Mouse (Mus musculus): Measurements from ENCODE around the gene Spesp1.

The Spesp1 gene

DNA sequence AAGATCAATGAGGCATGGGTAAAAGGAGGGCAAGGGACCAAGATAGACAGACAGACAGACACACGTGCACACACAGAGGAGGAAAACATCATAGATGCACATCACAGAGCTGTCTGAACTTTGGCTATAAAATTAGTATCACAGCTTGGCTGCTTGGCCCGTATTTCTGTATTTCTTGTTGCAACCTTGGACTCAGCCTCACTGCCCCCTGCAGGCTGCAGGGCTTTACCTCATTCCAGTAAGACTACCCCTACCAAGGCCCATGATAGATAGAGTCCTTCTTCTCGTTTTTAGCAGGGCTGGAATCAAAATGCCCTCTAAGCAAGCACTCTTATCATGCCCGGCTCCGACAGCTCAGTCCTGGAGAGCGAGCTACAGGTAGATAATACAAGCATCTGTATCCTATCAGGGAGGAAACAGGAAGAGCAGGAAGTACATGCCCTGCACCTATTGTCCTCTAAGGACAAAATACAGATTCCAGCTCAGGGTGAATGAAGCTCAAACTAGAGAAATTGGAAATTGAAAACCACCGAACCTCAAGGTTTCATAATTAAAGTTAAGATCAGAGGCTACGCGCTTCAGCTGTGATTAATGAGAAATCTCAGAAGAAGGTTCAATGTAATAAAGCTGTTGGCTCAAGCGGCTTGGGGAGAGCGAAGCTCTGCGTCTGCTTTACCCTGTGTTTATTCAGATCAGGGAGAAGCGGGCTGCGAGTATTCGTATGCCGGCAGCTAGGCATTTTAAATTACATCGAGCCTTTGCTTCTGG is 36.2 kb downstream of the Spesp1 start:
- no peak for DNase-seq (ENCODE audit: low spot score)

DNA sequence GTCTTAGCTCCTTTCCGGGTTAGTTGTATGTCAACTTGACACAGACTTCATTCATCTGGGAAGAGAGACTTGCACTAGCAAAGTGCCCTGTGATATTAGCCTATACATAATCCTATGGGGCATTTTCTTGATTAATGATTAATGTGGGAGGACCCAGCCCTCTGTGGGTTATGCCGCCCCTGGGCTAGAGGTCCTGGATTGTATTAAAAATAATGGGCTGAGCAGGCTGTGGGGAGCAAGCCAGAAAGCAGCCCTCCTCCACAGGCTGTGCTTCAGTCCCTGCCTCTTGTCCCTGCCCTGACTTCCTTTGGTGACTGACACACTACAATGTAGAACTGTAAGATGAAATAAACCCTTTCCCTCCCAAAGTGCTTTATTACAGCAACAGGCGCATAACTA is 37.4 kb downstream of the Spesp1 start:
- DNase-seq (ENCODE audit: low spot score): no peak

DNA sequence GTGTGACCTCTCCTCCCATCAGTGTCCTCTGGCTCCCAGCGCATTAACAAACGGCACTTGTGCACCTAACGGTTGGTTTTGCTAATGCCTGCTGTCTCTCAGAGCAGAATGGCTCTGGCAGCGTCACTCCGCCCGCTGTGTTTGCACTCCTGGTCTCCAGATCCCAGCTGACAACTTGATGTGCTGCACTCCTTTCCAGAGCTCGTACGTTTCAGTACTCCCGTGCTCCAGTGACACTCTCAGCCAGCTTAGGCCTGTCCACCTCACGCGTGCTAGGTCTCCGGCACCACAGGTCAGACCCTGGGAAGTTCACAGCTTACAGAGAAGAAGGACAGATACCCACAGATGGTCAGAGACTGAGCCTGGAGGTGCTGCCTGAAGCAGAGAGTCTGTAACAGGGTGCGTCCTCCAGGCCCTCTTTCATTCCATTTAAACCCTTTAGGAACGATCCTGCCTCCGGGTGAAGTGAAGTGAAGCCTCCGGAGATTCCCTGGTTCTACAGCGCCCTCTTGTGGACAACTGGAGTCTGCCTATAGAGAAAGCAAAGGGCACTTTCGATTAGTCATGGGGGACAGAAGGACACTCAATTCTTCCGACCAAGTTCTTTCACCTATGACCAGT is 37.9 kb downstream of the Spesp1 start:
- DNase-seq (ENCODE audit: low spot score): peak; percentile 45

DNA sequence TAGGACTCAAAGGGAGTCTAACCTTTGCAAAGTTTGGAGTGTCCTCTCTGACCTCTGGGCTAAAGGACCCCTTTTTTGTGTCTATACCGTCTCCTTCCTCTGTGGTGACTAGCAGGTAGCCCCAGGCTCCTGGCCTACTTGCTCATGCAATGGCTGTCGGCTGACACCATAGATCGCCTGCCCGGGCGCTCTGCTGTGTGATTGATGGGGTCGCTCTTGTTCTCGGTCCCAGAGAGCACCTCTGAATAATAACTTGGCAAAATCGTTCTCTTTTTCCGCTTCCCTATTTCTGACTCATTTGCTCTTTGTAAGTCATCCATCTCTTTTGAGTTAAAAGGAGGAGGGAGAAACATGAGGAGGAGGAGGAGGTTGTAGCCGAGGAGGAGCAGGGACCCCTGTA is 42.0 kb downstream of the Spesp1 start:
- no peak for DNase-seq (ENCODE audit: low spot score)

DNA sequence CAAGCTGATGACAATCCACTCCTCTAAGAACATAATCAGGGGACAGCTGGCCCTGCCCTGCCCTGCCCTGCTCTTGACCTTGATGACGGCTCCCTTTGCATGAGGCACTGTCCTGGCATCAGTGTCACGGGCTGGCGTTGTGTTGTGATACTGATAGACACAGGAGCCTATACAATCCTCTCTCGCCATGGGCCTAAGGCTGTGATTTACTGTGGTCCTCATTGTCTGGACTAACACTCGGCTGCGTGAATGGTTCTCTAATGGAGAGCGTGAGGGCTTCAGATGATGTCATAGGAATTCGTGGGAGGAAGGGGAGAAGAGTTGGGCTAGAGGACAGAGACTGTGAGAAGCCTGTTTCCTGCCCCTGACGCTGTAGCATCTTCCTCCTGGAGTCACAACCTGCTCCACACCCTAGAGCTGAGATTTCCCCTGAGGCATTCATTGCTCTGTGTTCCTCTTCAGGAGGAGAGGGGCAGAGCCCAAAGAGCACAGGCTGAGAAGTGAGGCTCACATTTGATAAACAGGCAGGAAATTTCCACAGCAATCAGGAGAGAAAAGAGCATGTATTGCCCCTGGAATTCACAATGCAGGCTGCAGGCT is 44.5 kb downstream of the Spesp1 start:
- no peak for DNase-seq (ENCODE audit: low spot score)

DNA sequence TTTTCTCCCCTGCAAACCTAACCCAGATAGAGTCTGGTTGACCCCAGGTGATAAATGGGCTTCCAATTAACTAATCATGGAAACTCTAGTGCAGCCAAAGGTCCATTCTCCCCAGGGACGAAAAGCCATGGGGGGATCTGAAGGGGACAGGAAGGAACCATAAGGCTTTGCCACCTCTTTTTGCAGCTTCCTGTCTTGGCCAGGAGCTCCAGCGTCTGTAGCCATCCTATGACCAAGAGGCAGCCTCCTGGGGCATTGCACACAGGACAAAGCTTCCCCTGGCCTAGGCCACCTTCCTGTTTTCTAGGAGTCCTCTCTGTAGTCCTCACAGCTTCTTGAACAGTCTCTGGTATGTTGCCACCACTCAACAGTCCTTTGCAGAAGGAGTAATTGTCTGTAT is 46.5 kb downstream of the Spesp1 start:
- no peak for DNase-seq (ENCODE audit: low spot score)

DNA sequence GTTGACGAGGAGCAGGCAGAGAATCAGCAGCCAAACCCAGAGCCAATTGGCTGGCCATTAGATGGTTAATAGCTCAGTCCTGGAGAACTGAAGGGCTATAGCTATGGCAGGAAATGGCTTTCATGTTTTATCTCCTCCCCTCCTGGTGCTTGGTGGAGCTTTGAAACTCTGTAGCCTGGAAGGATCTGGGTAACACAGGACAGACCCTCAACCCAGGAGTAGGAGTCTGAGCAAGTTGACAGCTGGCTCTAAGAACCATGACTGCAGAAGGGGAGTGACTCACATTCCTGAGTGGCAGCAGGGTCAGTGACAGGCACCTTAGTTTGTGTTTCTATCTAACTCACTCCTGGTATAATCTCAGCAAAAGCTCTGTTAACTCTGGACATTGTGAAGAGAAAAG is 49.4 kb downstream of the Spesp1 start:
- no peak for DNase-seq (ENCODE audit: low spot score)

DNA sequence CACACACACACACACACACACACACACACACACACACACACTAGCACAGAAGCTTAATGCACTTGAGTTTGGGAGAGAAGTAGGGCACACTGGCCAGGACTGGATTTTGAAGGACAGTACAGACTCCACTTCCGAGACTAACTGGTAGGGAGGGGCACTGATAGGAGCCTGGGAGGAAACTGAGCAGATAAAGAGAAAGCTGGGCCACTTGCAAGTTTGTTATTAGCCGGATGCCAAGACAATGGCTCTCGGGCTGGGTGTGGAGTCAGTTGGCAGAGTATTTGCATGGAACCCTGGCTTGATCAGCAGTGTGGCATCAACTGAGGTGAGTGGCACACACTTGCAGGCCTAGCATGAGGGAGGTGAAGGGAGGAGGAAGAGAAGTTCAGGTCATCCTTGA is 51.0 kb downstream of the Spesp1 start:
- no peak for DNase-seq (ENCODE audit: low spot score)

DNA sequence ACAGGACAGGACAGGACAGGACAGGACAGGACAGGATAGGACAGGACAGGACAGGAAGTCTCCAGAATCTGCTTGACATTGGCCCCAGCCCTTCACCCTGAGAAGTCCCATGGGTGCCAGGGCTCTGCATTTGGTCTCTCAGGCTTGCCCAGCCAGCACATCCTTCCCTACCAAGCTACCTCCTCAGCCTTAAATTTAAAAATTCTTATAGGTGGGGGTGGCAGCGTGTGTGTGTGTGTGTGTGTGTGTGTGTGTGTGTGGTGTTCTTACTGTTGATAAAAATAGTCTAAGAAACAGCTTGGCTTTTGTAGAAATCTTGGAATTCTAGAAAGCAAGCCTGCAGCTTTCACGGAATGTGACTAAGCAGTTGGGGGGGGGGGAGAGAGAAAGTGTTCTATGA is 52.0 kb downstream of the Spesp1 start:
- DNase-seq (ENCODE audit: low spot score): no peak

DNA sequence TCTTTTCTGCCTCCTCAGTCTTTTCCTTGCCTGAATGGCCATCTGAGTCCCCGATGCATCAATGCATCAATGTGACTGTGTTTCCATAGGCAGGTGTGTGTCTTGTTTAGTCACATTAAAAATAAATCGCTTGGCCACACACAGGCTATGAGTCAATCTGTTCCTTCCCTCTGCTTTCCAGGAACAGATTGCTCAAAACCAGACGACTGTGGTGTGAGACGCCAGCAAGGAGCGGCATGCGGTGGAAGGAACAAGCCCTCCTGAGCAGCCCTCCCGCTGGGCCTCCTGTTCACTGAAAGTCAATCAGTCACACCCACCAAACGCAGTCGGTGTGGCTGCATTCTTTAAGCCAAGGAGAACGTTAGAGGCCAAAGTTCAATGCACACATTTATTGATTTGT is 59.5 kb downstream of the Spesp1 start:
- no peak for DNase-seq (ENCODE audit: low spot score)

DNA sequence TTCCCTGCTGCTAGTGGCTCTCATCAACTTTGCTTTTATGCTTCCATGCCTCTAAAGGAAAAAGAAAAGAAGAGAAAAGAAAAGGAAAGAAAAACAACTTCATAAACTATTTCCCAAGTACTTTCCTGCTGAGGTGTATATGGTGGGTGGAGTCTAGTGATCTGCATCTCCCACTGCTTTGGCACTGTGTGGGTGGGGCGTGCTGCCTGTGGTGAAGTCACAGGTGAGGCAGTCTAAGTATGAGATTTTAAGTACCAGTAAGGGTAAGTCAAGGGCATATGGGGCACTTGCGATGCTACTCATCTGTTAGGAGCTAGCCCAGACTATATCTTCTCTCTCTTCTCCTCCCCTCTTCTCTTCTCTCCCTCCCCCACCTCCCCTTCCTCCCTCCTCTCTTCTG is 60.0 kb downstream of the Spesp1 start:
- DNase-seq (ENCODE audit: low spot score): no peak
